Mouse (Mus musculus): ENCODE measurements at regions not wholly inside any gene's neighbourhood (a gene's known extent, or its start where the extent isn't known, plus 50 kb on each side); places are given as distances from the start of the nearest gene placed in this dataset.

DNA sequence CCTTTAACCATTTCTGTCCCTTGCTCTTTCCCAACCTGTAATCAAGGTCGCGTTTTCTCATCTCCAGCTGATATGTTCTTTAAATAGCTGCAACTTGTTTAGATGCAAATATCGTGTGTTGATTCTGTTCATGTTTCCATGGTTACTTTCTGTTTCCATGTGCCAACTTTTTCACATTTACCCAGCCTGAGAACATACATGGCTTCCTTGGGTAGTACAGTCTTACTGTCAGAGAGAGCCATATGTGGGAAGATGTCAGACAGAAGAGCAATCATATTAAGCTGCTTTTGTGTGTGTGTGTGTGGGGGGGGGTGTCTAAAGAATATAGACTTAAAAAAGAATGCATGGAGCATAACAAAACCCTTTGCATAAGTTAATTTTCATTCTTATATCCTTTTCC lies 52.2 kb upstream of the Jag1 start:
- Histone ChIP-seq H3K27me3 (replicated peaks; ENCODE audit: control insufficient read depth, insufficient read depth, low read length) (no peaks in the 10 kb centered on the region), H3K4me1 (ENCODE audit: control insufficient read depth, insufficient read depth, low read depth, low read length) (peaks cover 2% of the 10 kb centered on the region; the same call in 1 of the 2 replicates), H3K36me3 (ENCODE audit: control insufficient read depth, insufficient read depth, low read length) (no peaks in the 10 kb centered on the region), H3K4me2 (ENCODE audit: low read length) (no peak overlapping the region), H3K27ac (ENCODE audit: low read depth, low read length) (no peak overlapping the region), H3K9me3 (ENCODE audit: control insufficient read depth, low read length) (no peaks in the 10 kb centered on the region), H3K9ac (ENCODE audit: low read depth, low read length) (no peak overlapping the region), H3K4me3 (ENCODE audit: low read length) (no peak overlapping the region)
- no peak for ATAC-seq
- 72% methylated on average over 3 of the region's 3 CpGs for WGBS
